Mouse (Mus musculus): ENCODE measurements at regions not wholly inside any gene's neighbourhood (a gene's known extent, or its start where the extent isn't known, plus 50 kb on each side); places are given as distances from the start of the nearest gene placed in this dataset.

- no peak overlapping the region for H3K4me3 ChIP-seq (ENCODE audit: insufficient read depth in 1 of 2, low read depth in 2 of 2, low read length in 2 of 2)
- DNase-seq (ENCODE audit: low read depth in 3 of 3, low spot score in 3 of 3), result no peak
- peak; percentile 58 for TF ChIP-seq CTCF (IDR thresholded peaks at IDR 0.05; ENCODE audit: low read depth)
- no peak for TF ChIP-seq EP300 (IDR thresholded peaks at IDR 0.05; ENCODE audit: low read depth)
- no peaks in the 10 kb centered on the region for H3K27me3 ChIP-seq (ENCODE audit: control insufficient read depth, insufficient read depth, low read length)
- no peak for ATAC-seq (ENCODE audit: insufficient read depth)
- no peaks in the 10 kb centered on the region for H3K36me3 ChIP-seq (replicated peaks; ENCODE audit: control insufficient read depth, insufficient read depth, low read depth)
- H3K9ac ChIP-seq (replicated peaks), result no peak overlapping the region
- H3K4me2 ChIP-seq (ENCODE audit: low read depth), result no peak overlapping the region
- no peaks in the 10 kb centered on the region for H3K4me1 ChIP-seq (replicated peaks; ENCODE audit: control insufficient read depth in 2 of 2, insufficient read depth in 2 of 2, low read length in 1 of 2)
- whole genome bisulfite sequencing (ENCODE audit: insufficient replicate concordance), result 5% methylated on average over 2 of the region's 2 CpGs
- H3K9me3 ChIP-seq (ENCODE audit: control insufficient read depth, low read length), result no peaks in the 10 kb centered on the region
- H3K27ac ChIP-seq, result no peak overlapping the region
These were observed 59.8 kb upstream of the Nrg3 start for GRCm38 (mm10) chr14:39532689-39533088.
